Mouse (Mus musculus) lung, embryonic 14.5 days (tissue): ENCODE measurements around the gene Dglucy. TPM values are rescaled to one million over a fixed set of nuclear protein-coding genes. Genes with fewer than 3 reads are reported as not detected.
A peak's percentile ranks its signal among the peaks of the same experiment; 100 is the strongest.

Experiments used
- ATAC-seq: fragments of 200-750 bp; cut with Nextera tagmentation; 2 replicates; pipeline ENCODE4 v1.8.0; 2017; ENCODE audit warnings: mild to moderate bottlenecking, moderate TSS enrichment, moderate library complexity; ENCODE audit not compliant: insufficient read depth
- DNase-seq: peaks from one replicate; pipeline ENCODE4 v3.0.0-alpha.2; 2015
- H3K27ac ChIP-seq: fragments of 300-500 bp; sonication (generic); 2 replicates; pipeline ENCODE4 v1.5.1; 2014; ENCODE audit warnings: low read depth, mild to moderate bottlenecking, moderate library complexity
- H3K27me3 ChIP-seq: fragments of 300-500 bp; sonication (generic); 2 replicates; pipeline ENCODE4 v1.6.1; 2014; ENCODE audit warnings: low read length, control low read depth; ENCODE audit not compliant: insufficient read depth
- H3K36me3 ChIP-seq: fragments of 300-500 bp; sonication (generic); 2 replicates; pipeline ENCODE4 v1.6.1; 2014; ENCODE audit warnings: control low read depth; ENCODE audit not compliant: insufficient read depth
- H3K4me1 ChIP-seq: fragments of 300-500 bp; sonication (generic); 2 replicates; pipeline ENCODE4 v1.6.1; 2014; ENCODE audit warnings: antibody characterized with exemption, control low read depth; ENCODE audit not compliant: insufficient read depth
- H3K4me2 ChIP-seq: fragments of 300-500 bp; sonication (generic); 2 replicates; pipeline ENCODE4 v1.6.1; 2014; ENCODE audit warnings: mild to moderate bottlenecking
- H3K4me3 ChIP-seq: fragments of 300-500 bp; sonication (generic); 2 replicates; pipeline ENCODE4 v1.5.1; 2014; ENCODE audit warnings: low read depth, low read length
- H3K9ac ChIP-seq: fragments of 300-500 bp; sonication (generic); 2 replicates; pipeline ENCODE4 v1.6.1; 2014
- H3K9me3 ChIP-seq: fragments of 300-500 bp; sonication (generic); 2 replicates; pipeline ENCODE4 v1.6.1; 2016; ENCODE audit warnings: low read depth, low read length, control low read depth
- CTCF ChIP-seq: IDR thresholded peaks from 2 replicates; pipeline ENCODE4 v1.5.1; 2016; ENCODE audit warnings: antibody characterized with exemption, low read depth
- WGBS: fragments of 180-500 bp; shearing (Covaris S2); extraction: QIAGEN DNeasy Blood & Tissue Kit; methylation state at CpG from one replicate; pipeline ENCODE4 v1.1.7; 2014; 5-methylcytosine and 5-hydroxymethylcytosine counted together
- polyA plus RNA-seq: library from polyadenylated mRNA; unstranded; fragments of >200 nt; fragmentation: Nextera tagmentation; extraction: Ambion mirVana; gene quantifications from 2 replicates; pipeline ENCODE4 v1.2.1, GENCODE M21; 2014

The Dglucy gene
- polyA plus RNA-seq, 1 experiment from 2014 or later: 3.8 TPM

DNA sequence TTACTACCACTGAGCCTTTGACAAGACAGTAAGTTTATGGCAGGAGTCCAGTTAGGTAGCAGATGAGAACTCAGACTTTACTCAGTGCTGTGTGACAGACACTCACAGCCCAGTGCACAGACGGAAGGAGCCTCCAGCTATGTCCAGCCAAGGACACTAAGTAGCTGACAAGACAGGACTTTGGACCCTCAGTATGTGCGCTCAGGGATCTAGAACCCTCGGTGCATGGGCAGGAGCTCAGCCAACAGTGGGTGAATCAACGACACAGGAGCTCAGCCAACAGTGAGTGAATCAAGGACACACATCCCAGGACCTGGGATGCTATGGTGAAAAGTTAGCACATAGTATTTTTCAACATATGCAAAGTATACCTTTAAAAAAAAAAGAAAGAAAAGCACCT is 157.9 kb downstream of the Dglucy start:
- ATAC-seq: no peak

GRCm38 (mm10) chr12:100937441-100938360 is 158.8 kb downstream of the Dglucy start:
- no peaks in the 10 kb centered on the region for H3K4me1 ChIP-seq
- peak; percentile 50; the same call in 1 of the 2 replicates for ATAC-seq
- no peak overlapping the region for H3K9ac ChIP-seq
- no peaks in the 10 kb centered on the region for H3K9me3 ChIP-seq
- WGBS: 58% methylated on average over 21 of the region's 21 CpGs
- no peaks in the 10 kb centered on the region for H3K27me3 ChIP-seq
- peak; percentile 53 for DNase-seq
- no peak overlapping the region for H3K4me2 ChIP-seq
- H3K27ac ChIP-seq: peak overlapping the region; percentile 63
- peaks cover 39% of the 10 kb centered on the region for H3K36me3 ChIP-seq
- H3K4me3 ChIP-seq: no peak overlapping the region
- no peak for TF ChIP-seq CTCF

More for the DNA sequence above, 157.9 kb downstream of the Dglucy start:
- Histone ChIP-seq H3K36me3 (peaks cover 37% of the 10 kb centered on the region), H3K4me2 (no peak overlapping the region), H3K27ac (no peak overlapping the region; the same call in 1 of the 2 replicates), H3K9ac (no peak overlapping the region), H3K4me3 (no peak overlapping the region), H3K27me3 (no peaks in the 10 kb centered on the region), H3K4me1 (no peaks in the 10 kb centered on the region), H3K9me3 (no peaks in the 10 kb centered on the region)
- WGBS: 81% methylated on average over 4 of the region's 4 CpGs
- DNase-seq: no peak
- TF ChIP-seq CTCF: no peak

GRCm38 (mm10) chr12:100941361-100941760 is 162.5 kb downstream of the Dglucy start:
- Histone ChIP-seq H3K9ac (no peak overlapping the region), H3K36me3 (peaks cover 40% of the 10 kb centered on the region), H3K4me3 (no peak overlapping the region), H3K27ac (no peak overlapping the region), H3K27me3 (no peaks in the 10 kb centered on the region), H3K4me1 (no peaks in the 10 kb centered on the region), H3K9me3 (no peaks in the 10 kb centered on the region), H3K4me2 (no peak overlapping the region)
- WGBS: 63% methylated on average over 3 of the region's 3 CpGs
- DNase-seq (peak; percentile 46), ATAC-seq (no peak)
- TF ChIP-seq CTCF: no peak

GRCm38 (mm10) chr12:100943146-100943545 is 164.3 kb downstream of the Dglucy start:
- TF ChIP-seq CTCF: no peak
- no peak for DNase-seq

DNA sequence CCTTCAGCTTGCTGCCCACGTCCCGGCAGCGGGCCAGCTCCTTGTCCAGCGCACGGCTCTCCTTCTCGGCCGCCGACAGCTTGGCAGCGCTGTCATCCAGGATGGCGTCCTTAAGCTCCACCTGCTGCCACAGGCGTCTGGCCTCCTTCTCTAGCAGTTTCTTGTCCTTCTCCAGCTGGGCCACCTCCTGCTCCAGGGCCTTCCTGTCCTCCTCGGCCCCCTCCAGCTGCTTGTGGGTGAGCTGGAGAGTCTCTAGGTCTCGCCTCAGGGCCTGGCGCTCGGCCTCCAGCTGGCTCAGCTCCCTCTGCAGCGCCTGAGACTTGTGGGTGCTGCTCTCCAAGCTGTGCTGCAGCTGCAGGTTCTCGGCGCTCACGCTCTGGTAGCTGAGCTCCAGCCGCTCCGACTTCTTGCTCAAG is 166.1 kb downstream of the Dglucy start:
- DNase-seq (peak; percentile 52), ATAC-seq (peak; percentile 71)
- Histone ChIP-seq H3K4me2 (no peak overlapping the region), H3K27me3 (no peaks in the 10 kb centered on the region), H3K4me3 (no peak overlapping the region), H3K9me3 (no peaks in the 10 kb centered on the region), H3K9ac (no peak overlapping the region), H3K27ac (no peak overlapping the region), H3K36me3 (peaks cover 39% of the 10 kb centered on the region), H3K4me1 (no peaks in the 10 kb centered on the region)
- 73% methylated on average over 21 of the region's 21 CpGs for WGBS
- TF ChIP-seq CTCF: no peak

More at GRCm38 (mm10) chr12:100943146-100943545, 164.3 kb downstream of the Dglucy start:
- 66% methylated on average over 4 of the region's 4 CpGs for WGBS
- H3K36me3 ChIP-seq: peaks cover 40% of the 10 kb centered on the region
- H3K4me3 ChIP-seq: no peak overlapping the region
- H3K4me1 ChIP-seq: no peaks in the 10 kb centered on the region
- no peaks in the 10 kb centered on the region for H3K9me3 ChIP-seq
- H3K27ac ChIP-seq: no peak overlapping the region
- ATAC-seq: no peak
- H3K4me2 ChIP-seq: no peak overlapping the region
- H3K27me3 ChIP-seq: no peaks in the 10 kb centered on the region
- H3K9ac ChIP-seq: no peak overlapping the region

- Histone ChIP-seq H3K36me3 (peaks cover 34% of the 10 kb centered on the region), H3K27ac (no peak overlapping the region; the same call in 1 of the 2 replicates), H3K4me1 (no peaks in the 10 kb centered on the region), H3K4me2 (no peak overlapping the region), H3K9me3 (no peaks in the 10 kb centered on the region), H3K27me3 (no peaks in the 10 kb centered on the region), H3K4me3 (no peak overlapping the region), H3K9ac (no peak overlapping the region)
- DNase-seq: no peak
- WGBS: 58% methylated on average over 12 of the region's 12 CpGs
- no peak for TF ChIP-seq CTCF
- peak; percentile 43 for ATAC-seq
These were observed 166.6 kb downstream of the Dglucy start for GRCm38 (mm10) chr12:100945501-100945900.

DNA sequence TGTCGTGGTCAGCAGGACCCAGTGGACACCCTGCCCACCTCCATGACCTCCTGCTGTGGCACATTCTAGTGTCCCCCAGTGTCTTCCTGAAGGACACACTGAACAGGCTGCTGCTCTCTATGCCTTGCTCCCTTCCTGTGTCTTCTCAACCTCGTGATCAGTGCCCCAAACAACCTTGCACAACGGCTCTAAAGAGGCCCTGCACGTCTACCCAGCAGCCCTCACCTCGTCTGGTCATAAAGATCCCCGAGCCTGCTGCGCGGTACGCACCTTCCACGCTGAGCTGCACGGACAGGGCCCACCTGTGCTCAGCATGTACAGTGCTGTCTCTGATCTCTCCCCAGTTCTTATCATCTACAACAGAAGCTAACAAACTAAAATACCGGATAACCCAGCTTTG is 167.1 kb downstream of the Dglucy start:
- Histone ChIP-seq H3K9me3 (no peaks in the 10 kb centered on the region), H3K4me3 (no peak overlapping the region), H3K27ac (no peak overlapping the region), H3K4me2 (no peak overlapping the region), H3K36me3 (peaks cover 29% of the 10 kb centered on the region), H3K9ac (no peak overlapping the region), H3K4me1 (no peaks in the 10 kb centered on the region), H3K27me3 (no peaks in the 10 kb centered on the region)
- WGBS: 73% methylated on average over 12 of the region's 12 CpGs
- ATAC-seq (no peak), DNase-seq (no peak)
- TF ChIP-seq CTCF: no peak

Other genes starting within 250 kb of the Dglucy start
- 4.5 and 4.9 TPM in 2 replicates for gene Rps6ka5, start 52.1 kb upstream of the Dglucy start, polyA plus RNA-seq
- gene Gpr68, start 129.1 kb downstream of the Dglucy start, polyA plus RNA-seq: 0.20 and 0.32 TPM in 2 replicates
- 14.0 and 15.3 TPM in 2 replicates for gene Ccdc88c, start 250.0 kb downstream of the Dglucy start, polyA plus RNA-seq